24 mouse cellular contexts compared by ENCODE assay signal in genomic region chr7:46415818-46416425, GRCm38 (mm10). TPM values are rescaled to one million over a fixed set of nuclear protein-coding genes. Genes with fewer than 3 reads are reported as not detected.
DNase-seq lines count a peak whose midpoint lies in the region; ATAC-seq lines count a peak whose summit lies in the region.
"Had no signal": no experiment of that assay in that cellular context is flagged by ENCODE, and none has a peak within 500 bp of the region (broad histone marks: within the 10 kb centered on the region; RNA-seq: fewer than 3 reads in every experiment).

No protein-coding gene starts in this region.

- intact Hi-C loops in left cerebral cortex, postnatal 10 days (cut with DNase I), result no loop called here

- ATAC-seq in frontal cortex, adult (ENCODE audit: low TSS enrichment), result peak; percentile 22; the same call in 1 of the 2 replicates
- ATAC-seq: forebrain, embryonic 13.5 days; intestine, embryonic 15.5 days; liver, embryonic 12.5 days; midbrain, embryonic 13.5 days had no signal

- DNase-seq in cerebellum, adult 11-12 months, result peak; percentile 77
- no peak for DNase-seq in cerebellum, postnatal 4 days (ENCODE audit: low spot score in 2 of 2)
- DNase-seq in frontal cortex, postnatal 10 days (ENCODE audit: low spot score in 2 of 2), result no peak
- peak; percentile 48 for DNase-seq in left cerebral cortex, adult 11 months (ENCODE audit: low spot score)
- DNase-seq in left cerebral cortex, postnatal 10 days (ENCODE audit: extremely low spot score in 1 of 2, low spot score in 2 of 2), result no peak
- DNase-seq in brain, adult 2 months (ENCODE audit: low read depth, low spot score), result peak; percentile 87
- no peak for DNase-seq in kidney, postnatal 25 days
- DNase-seq: adrenal gland, postnatal 25 days; embryo, embryonic 11 days; heart, postnatal 4 days; kidney, adult 9 months; kidney, postnatal 14 days; lung, adult 18-20 months; lung, postnatal 10 days; thymus, postnatal 25 days had no signal

RNA-seq across cellular contexts. Expression of gene Kcnc1, which starts 19.6 kb away (rescaled TPM):
- total RNA-seq in left cerebral cortex, postnatal 10 days (2021), result 10 to 100 TPM; 52.9 to 53.4 TPM
- total RNA-seq: monocyte, adult 5-6 weeks had no signal

RNA-seq across cellular contexts. Expression of gene Myod1, which starts 39.6 kb away (rescaled TPM):
- total RNA-seq in left cerebral cortex, postnatal 10 days (2021), result not detected
- total RNA-seq: adrenal gland, postnatal 25 days; heart, postnatal 4 days; left cerebral cortex, postnatal 14 days; megakaryocyte progenitor cell, adult 5-6 weeks; monocyte, adult 5-6 weeks; neutrophil, adult 5-6 weeks had no signal

Comparison
In these comparisons a context has a peak if more than half of its experiments do, and no peak if none do; other contexts are left out.
1. DNase-seq: peak in cerebellum, adult 11-12 months (single experiment), left cerebral cortex, adult 11 months (single experiment) and brain, adult 2 months (single experiment); none in cerebellum, postnatal 4 days (0 of 2), frontal cortex, postnatal 10 days (0 of 2), left cerebral cortex, postnatal 10 days (0 of 2) and kidney, postnatal 25 days (0 of 2).